Mouse (Mus musculus) myocyte (in vitro differentiated cells): ENCODE data around the gene Pbp2. TPM values are rescaled to one million over a fixed set of nuclear protein-coding genes. Genes with fewer than 3 reads are reported as not detected.

Experiments used
- H3K27me3 ChIP-seq: one replicate; pipeline ENCODE4 v1.6.1; 2011; ENCODE audit not compliant: control insufficient read depth, insufficient read depth, insufficient read length
- H3K36me3 ChIP-seq: one replicate; pipeline ENCODE4 v1.6.1; 2011; ENCODE audit not compliant: control insufficient read depth, insufficient read depth
- H3K4me2 ChIP-seq: one replicate; pipeline ENCODE4 v1.6.1; 2011; ENCODE audit warnings: low read depth, control low read depth
- H3K4me3 ChIP-seq: one replicate; pipeline ENCODE4 v1.5.1; 2011; ENCODE audit warnings: mild to moderate bottlenecking, control low read depth, moderate library complexity
- H3K79me2 ChIP-seq: one replicate; pipeline ENCODE4 v1.6.1; 2011; ENCODE audit not compliant: control insufficient read depth, insufficient read depth
- H3ac ChIP-seq: one replicate; pipeline ENCODE4 v1.6.1; 2011; ENCODE audit not compliant: control insufficient read depth, insufficient read length
- CEBPB ChIP-seq: IDR thresholded peaks from 2 replicates; pipeline ENCODE4 v1.6.1; 2011; ENCODE audit warnings: mild to moderate bottlenecking, moderate library complexity; ENCODE audit not compliant: poor library complexity, insufficient read depth, severe bottlenecking
- E2F4 ChIP-seq: IDR thresholded peaks from one replicate; pipeline ENCODE4 v1.6.1; 2011; ENCODE audit warnings: mild to moderate bottlenecking, control low read depth, moderate library complexity; ENCODE audit not compliant: insufficient read depth
- MAX ChIP-seq: IDR thresholded peaks from one replicate; pipeline ENCODE4 v1.6.1; 2011; ENCODE audit warnings: low read depth, mild to moderate bottlenecking, control low read depth
- MYOD1 ChIP-seq, 3 experiments: IDR thresholded peaks; one replicate each; pipeline ENCODE4 v1.6.1; 2011; ENCODE audit warnings: control low read depth in 2 of 3, low read depth in 2 of 3, mild to moderate bottlenecking in 2 of 3, moderate library complexity in 1 of 3; ENCODE audit not compliant: insufficient read length in 2 of 3, control insufficient read depth in 1 of 3
- MYOG ChIP-seq, 3 experiments: IDR thresholded peaks; one replicate each; pipeline ENCODE4 v1.6.1; 2011; ENCODE audit warnings: control low read depth in 2 of 3, low read depth in 2 of 3, mild to moderate bottlenecking in 2 of 3; ENCODE audit not compliant: insufficient read length in 2 of 3, control insufficient read depth in 1 of 3, insufficient read depth in 1 of 3
- POLR2A ChIP-seq: IDR thresholded peaks from one replicate; pipeline ENCODE4 v1.6.1; 2011; ENCODE audit warnings: low read depth, mild to moderate bottlenecking, control low read depth, moderate library complexity; ENCODE audit not compliant: insufficient read length
- POLR2AphosphoS2 ChIP-seq: IDR thresholded peaks from one replicate; pipeline ENCODE4 v1.6.1; 2011; ENCODE audit warnings: low read depth, control low read depth; ENCODE audit not compliant: insufficient read length
- REST ChIP-seq: IDR thresholded peaks from one replicate; pipeline ENCODE4 v1.6.1; 2011; ENCODE audit warnings: mild to moderate bottlenecking, control low read depth, moderate library complexity; ENCODE audit not compliant: insufficient read depth, insufficient read length
- SRF ChIP-seq: IDR thresholded peaks from one replicate; pipeline ENCODE4 v1.6.1; 2011; ENCODE audit warnings: low read depth; ENCODE audit not compliant: control insufficient read depth, insufficient read length
- TCF12 ChIP-seq: IDR thresholded peaks from one replicate; pipeline ENCODE4 v1.6.1; 2011; ENCODE audit warnings: mild to moderate bottlenecking, control low read depth; ENCODE audit not compliant: poor library complexity, insufficient read depth, severe bottlenecking
- TCF3 ChIP-seq: IDR thresholded peaks from one replicate; pipeline ENCODE4 v1.6.1; 2011; ENCODE audit warnings: low read depth, control low read depth; ENCODE audit not compliant: insufficient read length
- USF1 ChIP-seq: IDR thresholded peaks from one replicate; pipeline ENCODE4 v1.6.1; 2011; ENCODE audit warnings: low read depth, mild to moderate bottlenecking, control low read depth, moderate library complexity
- polyA plus RNA-seq: library from polyadenylated mRNA; unstranded; fragments of >200 nt; fragmentation: generic; extraction: Trizol; gene quantifications from one replicate; pipeline ENCODE4 v1.2.1, GENCODE M21; 2012; ENCODE audit warnings: missing spikeins

Gene Pbp2
- polyA plus RNA-seq, 1 experiment = 0.16 TPM

DNA sequence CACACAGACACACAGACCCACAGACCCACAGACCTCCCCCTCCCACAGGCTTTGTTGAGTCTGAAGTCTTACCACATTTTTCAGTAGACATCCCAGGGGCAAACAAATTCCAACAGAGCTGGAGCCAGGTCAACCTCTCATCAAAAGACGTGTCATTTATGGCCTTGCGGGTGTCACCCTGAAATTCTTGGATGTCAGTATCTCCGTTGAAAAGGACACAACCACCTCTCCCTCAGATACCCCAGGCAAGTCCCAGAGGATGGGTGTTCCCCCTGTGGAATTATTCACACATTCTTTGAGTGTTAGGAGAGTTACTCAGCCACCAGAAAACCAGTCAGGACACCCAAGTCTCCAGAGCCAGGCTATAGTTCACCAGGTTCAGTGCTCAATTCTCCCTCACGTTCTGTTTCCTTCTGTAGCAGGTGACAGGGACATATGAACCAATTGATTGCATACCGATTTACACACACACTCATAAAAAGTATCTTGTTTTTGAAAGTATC is 9.3 kb upstream of the Pbp2 start:
- TF ChIP-seq MYOD1 (IDR thresholded peaks at IDR 0.05; ENCODE audit: control insufficient read depth in 1 of 3, insufficient read length in 2 of 3, low read depth in 2 of 3) = no peak
- Histone ChIP-seq H3K79me2 (no peaks in the 10 kb centered on the region), H3K27me3 (no peaks in the 10 kb centered on the region), H3K4me2 (no peak overlapping the region), H3K4me3 (no peak overlapping the region), H3ac (no peak overlapping the region), H3K36me3 (no peaks in the 10 kb centered on the region)

DNA sequence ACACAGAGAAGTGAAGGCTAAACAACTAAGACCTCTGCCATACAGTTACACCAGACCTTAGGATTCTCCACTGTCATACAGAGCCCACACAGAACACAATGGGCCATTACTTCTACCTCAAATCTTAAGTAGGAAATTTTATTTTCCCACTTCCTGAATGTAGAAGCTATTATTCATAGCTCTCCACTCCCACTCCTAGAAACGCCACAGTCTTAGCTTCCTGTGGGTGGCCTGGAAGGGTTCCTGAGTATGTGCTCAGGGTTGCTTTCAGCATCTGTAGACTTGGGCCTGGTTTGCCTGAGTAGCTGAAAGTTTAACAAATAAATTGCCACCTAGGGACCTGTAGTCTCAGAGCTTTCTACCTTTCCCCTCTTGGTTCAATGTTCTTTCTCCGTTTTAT is 5.9 kb upstream of the Pbp2 start:
- no peaks in the 10 kb centered on the region for H3K27me3 ChIP-seq
- H3K4me3 ChIP-seq = no peak overlapping the region
- H3K4me2 ChIP-seq = peak overlapping the region; percentile 38
- TF ChIP-seq REST = no peak
- no peak for TF ChIP-seq POLR2AphosphoS2
- no peak for TF ChIP-seq MAX
- no peak for TF ChIP-seq MYOG (IDR thresholded peaks at IDR 0.05; ENCODE audit: control insufficient read depth in 1 of 3, insufficient read depth in 1 of 3, insufficient read length in 2 of 3, low read depth in 2 of 3)
- TF ChIP-seq TCF3 = no peak
- no peak for TF ChIP-seq CEBPB
- TF ChIP-seq POLR2A = no peak
- no peak for TF ChIP-seq USF1
- no peak for TF ChIP-seq MYOD1 (IDR thresholded peaks at IDR 0.05; ENCODE audit: control insufficient read depth in 1 of 3, insufficient read length in 2 of 3, low read depth in 2 of 3)
- TF ChIP-seq E2F4 = no peak
- TF ChIP-seq SRF = no peak
- TF ChIP-seq TCF12 = no peak
- H3ac ChIP-seq = no peak overlapping the region
- no peaks in the 10 kb centered on the region for H3K36me3 ChIP-seq
- H3K79me2 ChIP-seq = no peaks in the 10 kb centered on the region

DNA sequence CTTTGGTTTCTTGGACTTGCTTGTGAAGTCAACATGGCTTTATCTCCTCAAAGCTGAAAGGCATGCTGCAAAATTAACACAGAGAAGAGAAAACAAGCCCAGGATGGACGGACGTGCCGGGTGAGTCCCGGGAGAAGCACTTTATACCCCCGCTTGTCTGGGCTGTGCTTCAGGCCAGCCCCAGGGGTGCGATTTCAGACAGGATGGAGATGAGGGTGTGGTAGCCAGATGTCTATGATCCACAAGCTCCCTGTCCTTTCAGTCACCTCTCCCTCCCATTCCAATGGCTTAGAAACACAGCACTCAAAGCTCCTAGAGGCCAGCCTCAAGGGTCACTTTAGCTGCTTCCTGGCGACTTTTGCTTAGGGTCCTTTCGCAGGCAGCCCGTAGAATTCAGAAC is 3.8 kb upstream of the Pbp2 start:
- no peak for TF ChIP-seq CEBPB
- TF ChIP-seq TCF3 = no peak
- no peak for TF ChIP-seq MYOD1 (IDR thresholded peaks at IDR 0.05; ENCODE audit: control insufficient read depth in 1 of 3, insufficient read length in 2 of 3, low read depth in 2 of 3)
- no peak for TF ChIP-seq SRF
- TF ChIP-seq POLR2AphosphoS2 = no peak
- no peak for TF ChIP-seq TCF12
- TF ChIP-seq MAX = no peak
- no peak for TF ChIP-seq POLR2A
- TF ChIP-seq MYOG (IDR thresholded peaks at IDR 0.05; ENCODE audit: control insufficient read depth in 1 of 3, insufficient read depth in 1 of 3, insufficient read length in 2 of 3, low read depth in 2 of 3) = no peak
- TF ChIP-seq REST = no peak
- H3K36me3 ChIP-seq = no peaks in the 10 kb centered on the region
- H3K4me3 ChIP-seq = no peak overlapping the region
- no peak overlapping the region for H3K4me2 ChIP-seq
- no peaks in the 10 kb centered on the region for H3K79me2 ChIP-seq
- no peak overlapping the region for H3ac ChIP-seq
- no peaks in the 10 kb centered on the region for H3K27me3 ChIP-seq

GRCm38 (mm10) chr6:135312038-135312437 is 1.8 kb upstream of the Pbp2 start:
- Histone ChIP-seq H3K79me2 (no peaks in the 10 kb centered on the region), H3K4me2 (no peak overlapping the region), H3K27me3 (no peaks in the 10 kb centered on the region), H3ac (no peak overlapping the region), H3K4me3 (no peak overlapping the region), H3K36me3 (no peaks in the 10 kb centered on the region)
- TF ChIP-seq CEBPB (no peak), MYOD1 (IDR thresholded peaks at IDR 0.05; ENCODE audit: control insufficient read depth in 1 of 3, insufficient read length in 2 of 3, low read depth in 2 of 3) (no peak), SRF (no peak), REST (no peak), TCF12 (no peak), MYOG (IDR thresholded peaks at IDR 0.05; ENCODE audit: control insufficient read depth in 1 of 3, insufficient read depth in 1 of 3, insufficient read length in 2 of 3, low read depth in 2 of 3) (no peak), POLR2A (no peak), E2F4 (no peak), POLR2AphosphoS2 (no peak), USF1 (no peak), TCF3 (no peak), MAX (no peak)

- peak overlapping the region; percentile 39 for H3K4me2 ChIP-seq
- no peaks in the 10 kb centered on the region for H3K36me3 ChIP-seq
- TF ChIP-seq MYOG (IDR thresholded peaks at IDR 0.05; ENCODE audit: control insufficient read depth in 1 of 3, insufficient read depth in 1 of 3, insufficient read length in 2 of 3, low read depth in 2 of 3) = no peak
- TF ChIP-seq E2F4 = no peak
- no peak for TF ChIP-seq POLR2A
- no peak for TF ChIP-seq CEBPB
- TF ChIP-seq REST = no peak
- no peak for TF ChIP-seq USF1
- no peak for TF ChIP-seq TCF12
- TF ChIP-seq MYOD1 (IDR thresholded peaks at IDR 0.05; ENCODE audit: control insufficient read depth in 1 of 3, insufficient read length in 2 of 3, low read depth in 2 of 3) = no peak
- TF ChIP-seq MAX = no peak
- TF ChIP-seq TCF3 = no peak
- TF ChIP-seq SRF = no peak
- no peak for TF ChIP-seq POLR2AphosphoS2
- H3K79me2 ChIP-seq = no peaks in the 10 kb centered on the region
- H3K27me3 ChIP-seq = no peaks in the 10 kb centered on the region
- no peak overlapping the region for H3ac ChIP-seq
- H3K4me3 ChIP-seq = no peak overlapping the region
Observed at GRCm38 (mm10) chr6:135304576-135305260, 5.5 kb downstream of the Pbp2 start.
